Mouse (Mus musculus): ENCODE measurements around the gene Olig1. TPM values are rescaled to one million over a fixed set of nuclear protein-coding genes. Genes with fewer than 3 reads are reported as not detected.

Gene Olig1
- total and polyA plus RNA-seq, 3 experiments, result not detected

DNA sequence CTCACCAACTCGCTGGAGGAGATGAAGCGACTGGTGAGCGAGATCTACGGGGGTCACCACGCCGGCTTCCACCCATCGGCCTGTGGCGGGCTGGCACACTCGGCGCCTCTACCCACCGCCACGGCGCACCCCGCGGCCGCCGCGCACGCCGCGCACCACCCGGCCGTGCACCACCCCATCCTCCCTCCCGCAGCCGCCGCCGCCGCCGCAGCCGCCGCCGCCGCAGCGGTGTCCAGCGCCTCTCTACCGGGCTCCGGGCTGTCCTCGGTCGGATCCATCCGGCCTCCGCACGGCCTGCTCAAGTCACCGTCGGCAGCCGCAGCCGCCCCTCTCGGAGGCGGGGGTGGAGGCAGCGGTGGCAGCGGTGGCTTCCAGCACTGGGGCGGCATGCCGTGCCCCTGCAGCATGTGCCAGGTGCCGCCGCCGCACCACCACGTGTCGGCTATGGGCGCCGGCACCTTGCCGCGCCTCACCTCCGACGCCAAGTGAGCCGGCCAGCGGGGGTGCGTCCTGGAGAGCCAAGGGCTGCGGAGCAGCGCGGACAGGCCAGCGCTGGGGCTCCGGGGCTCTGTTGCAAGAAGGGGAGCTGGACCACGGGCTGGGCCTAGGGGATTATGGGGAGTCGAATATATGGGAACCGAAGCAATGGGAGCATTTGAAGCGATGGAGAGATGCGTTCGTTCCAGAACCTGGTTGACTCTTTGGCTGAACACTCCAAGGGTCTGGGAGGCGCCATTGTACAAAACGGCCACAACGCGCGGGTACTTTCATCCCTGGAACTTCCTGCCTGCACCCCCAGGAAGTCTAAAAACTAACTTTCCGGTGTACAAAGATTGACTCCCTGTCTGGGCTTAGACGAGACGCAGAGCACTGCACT, 42.5 kb upstream of the Olig1 start:
- TF ChIP-seq POLR2A (IDR thresholded peaks at IDR 0.05; ENCODE audit: control insufficient read depth in 1 of 2, insufficient read depth in 1 of 2, low read depth in 1 of 2, low read length in 2 of 2, poor library complexity in 1 of 2) (no peak), MAX (IDR thresholded peaks at IDR 0.05; ENCODE audit: low read length) (no peak), HCFC1 (IDR thresholded peaks at IDR 0.05; ENCODE audit: low read depth, low read length) (no peak), MYC (IDR thresholded peaks at IDR 0.05; ENCODE audit: low read depth, low read length) (no peak), CTCF (IDR thresholded peaks at IDR 0.05 in 2 of 3, conservative IDR thresholded peaks at IDR 0.05 in 1 of 3; ENCODE audit: control insufficient read depth in 1 of 3, insufficient read depth in 1 of 3, low read depth in 2 of 3, low read length in 3 of 3, poor library complexity in 1 of 3, severe bottlenecking in 1 of 3) (no peak), RCOR1 (IDR thresholded peaks at IDR 0.05; ENCODE audit: low read depth, low read length) (no peak), MEF2A (IDR thresholded peaks at IDR 0.05; ENCODE audit: extremely low read depth, insufficient replicate concordance, low read depth, low read length, poor library complexity, severe bottlenecking) (no peak), TCF12 (IDR thresholded peaks at IDR 0.05; ENCODE audit: low read depth, low read length) (no peak), EP300 (IDR thresholded peaks at IDR 0.05; ENCODE audit: low read depth in 1 of 2, low read length in 2 of 2) (no peak), CHD1 (IDR thresholded peaks at IDR 0.05; ENCODE audit: low read depth, low read length) (no peak), POLR2AphosphoS5 (IDR thresholded peaks at IDR 0.05; ENCODE audit: borderline replicate concordance, low read depth, low read length) (no peak), GABPA (IDR thresholded peaks at IDR 0.05; ENCODE audit: low read depth, low read length) (no peak), USF1 (IDR thresholded peaks at IDR 0.05; ENCODE audit: low read depth, low read length) (no peak)
- Histone ChIP-seq H3K79me2 (ENCODE audit: control insufficient read depth, insufficient read depth, low read length, poor library complexity) (no peaks in the 10 kb centered on the region), H3K36me3 (ENCODE audit: control insufficient read depth in 1 of 2, insufficient read depth in 2 of 2, low read length in 2 of 2) (no peaks in the 10 kb centered on the region), H3K4me3 (ENCODE audit: control insufficient read depth in 1 of 2, insufficient read depth in 1 of 2, low read depth in 2 of 2, low read length in 2 of 2) (no peak overlapping the region), H3K27me3 (ENCODE audit: control insufficient read depth in 1 of 2, insufficient read depth in 2 of 2, low read length in 2 of 2) (no peaks in the 10 kb centered on the region), H3K27ac (ENCODE audit: control insufficient read depth, low read depth, low read length) (no peak overlapping the region), H3K9ac (ENCODE audit: control insufficient read depth, low read depth, low read length, poor library complexity, severe bottlenecking) (no peak overlapping the region), H3K4me1 (ENCODE audit: control insufficient read depth in 1 of 2, insufficient read depth in 2 of 2, low read length in 2 of 2) (no peaks in the 10 kb centered on the region), H3K9me3 (replicated peaks; ENCODE audit: insufficient read depth, low read length) (no peaks in the 10 kb centered on the region)
- DNase-seq (ENCODE audit: low read depth, low spot score), result no peak

DNA sequence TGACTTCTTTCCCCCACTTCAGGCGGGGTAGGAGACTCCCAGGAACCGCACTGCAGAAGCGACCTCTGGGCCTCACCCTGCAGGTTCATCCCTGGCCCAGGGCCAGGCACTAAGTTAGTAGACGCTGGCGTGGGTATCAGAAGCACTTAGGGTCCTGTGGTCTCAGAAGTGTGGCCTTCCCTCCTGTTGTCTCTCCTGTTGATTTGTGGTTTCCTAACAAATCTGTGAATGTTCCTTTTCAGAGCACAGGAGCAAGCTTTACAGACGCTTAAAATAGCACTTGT, 41.9 kb upstream of the Olig1 start:
- TF ChIP-seq MXI1 (IDR thresholded peaks at IDR 0.05; ENCODE audit: low read depth, low read length), result no peak
- TF ChIP-seq BHLHE40 (IDR thresholded peaks at IDR 0.05; ENCODE audit: borderline replicate concordance, low read depth, low read length), result no peak
- no peak for TF ChIP-seq TAL1 (IDR thresholded peaks at IDR 0.05; ENCODE audit: low read length)
- TF ChIP-seq GATA1 (IDR thresholded peaks at IDR 0.05; ENCODE audit: low read depth, low read length), result no peak
- no peak for TF ChIP-seq JUND (IDR thresholded peaks at IDR 0.05; ENCODE audit: low read depth, low read length)
- TF ChIP-seq TCF12 (IDR thresholded peaks at IDR 0.05; ENCODE audit: low read depth, low read length), result no peak
- TF ChIP-seq RCOR1 (IDR thresholded peaks at IDR 0.05; ENCODE audit: low read depth, low read length), result no peak
- Histone ChIP-seq H3K9ac (ENCODE audit: control insufficient read depth, low read depth, low read length, poor library complexity, severe bottlenecking) (no peak overlapping the region), H3K4me3 (ENCODE audit: control insufficient read depth in 1 of 2, insufficient read depth in 1 of 2, low read depth in 2 of 2, low read length in 2 of 2) (no peak overlapping the region), H3K36me3 (ENCODE audit: control insufficient read depth in 1 of 2, insufficient read depth in 2 of 2, low read length in 2 of 2) (no peaks in the 10 kb centered on the region), H3K9me3 (replicated peaks; ENCODE audit: insufficient read depth, low read length) (no peaks in the 10 kb centered on the region), H3K4me1 (ENCODE audit: control insufficient read depth in 1 of 2, insufficient read depth in 2 of 2, low read length in 2 of 2) (no peaks in the 10 kb centered on the region), H3K27me3 (ENCODE audit: control insufficient read depth in 1 of 2, insufficient read depth in 2 of 2, low read length in 2 of 2) (no peaks in the 10 kb centered on the region), H3K27ac (ENCODE audit: control insufficient read depth, low read depth, low read length) (no peak overlapping the region), H3K79me2 (ENCODE audit: control insufficient read depth, insufficient read depth, low read length, poor library complexity) (no peaks in the 10 kb centered on the region)
- DNase-seq (ENCODE audit: low read depth, low spot score), result no peak

All from MEL (cell line).